Mouse (Mus musculus): Measurements from ENCODE around the gene Myo5c. TPM values are rescaled to one million over a fixed set of nuclear protein-coding genes. Genes with fewer than 3 reads are reported as not detected.

Gene Myo5c
- polyA plus RNA-seq, 1 experiment from 2014 or later = 5.5 TPM

- ATAC-seq = no peak
- Histone ChIP-seq H3K9ac (no peak overlapping the region), H3K27ac (no peak overlapping the region), H3K9me3 (no peaks in the 10 kb centered on the region), H3K4me1 (replicated peaks) (no peaks in the 10 kb centered on the region), H3K4me3 (replicated peaks) (no peak overlapping the region), H3K27me3 (replicated peaks) (no peaks in the 10 kb centered on the region), H3K36me3 (no peaks in the 10 kb centered on the region), H3K4me2 (replicated peaks) (no peak overlapping the region)
- WGBS = 79% methylated on average over 2 of the region's 2 CpGs
These were observed 71.2 kb downstream of the Myo5c start for GRCm38 (mm10) chr9:75303033-75303432.

GRCm38 (mm10) chr9:75303701-75304261, 72.0 kb downstream of the Myo5c start:
- H3K4me1 ChIP-seq (replicated peaks) = no peaks in the 10 kb centered on the region
- H3K27me3 ChIP-seq (replicated peaks) = no peaks in the 10 kb centered on the region
- 37% methylated on average over 16 of the region's 16 CpGs for WGBS
- no peak for ATAC-seq
- H3K9ac ChIP-seq = no peak overlapping the region
- H3K4me2 ChIP-seq (replicated peaks) = no peak overlapping the region
- no peaks in the 10 kb centered on the region for H3K36me3 ChIP-seq
- no peaks in the 10 kb centered on the region for H3K9me3 ChIP-seq
- no peak overlapping the region for H3K4me3 ChIP-seq (replicated peaks)
- no peak overlapping the region for H3K27ac ChIP-seq

GRCm38 (mm10) chr9:75304286-75304685, 72.5 kb downstream of the Myo5c start:
- no peaks in the 10 kb centered on the region for H3K4me1 ChIP-seq (replicated peaks)
- no peaks in the 10 kb centered on the region for H3K36me3 ChIP-seq
- H3K27me3 ChIP-seq (replicated peaks) = no peaks in the 10 kb centered on the region
- ATAC-seq = no peak
- H3K9ac ChIP-seq = no peak overlapping the region
- WGBS = 37% methylated on average over 7 of the region's 7 CpGs
- H3K4me2 ChIP-seq (replicated peaks) = no peak overlapping the region
- no peak overlapping the region for H3K4me3 ChIP-seq (replicated peaks)
- no peak overlapping the region for H3K27ac ChIP-seq
- no peaks in the 10 kb centered on the region for H3K9me3 ChIP-seq

GRCm38 (mm10) chr9:75306126-75306898, 74.5 kb downstream of the Myo5c start, which contains the start of gene Gnb5:
Gene Gnb5, plus strand, starts transcription at chr9:75306288.
- Histone ChIP-seq H3K9me3 (no peaks in the 10 kb centered on the region), H3K4me3 (replicated peaks) (no peak within 1 kb of the TSS), H3K36me3 (no peaks in the 10 kb centered on the region), H3K4me2 (replicated peaks) (no peak within 1 kb of the TSS), H3K9ac (no peak within 1 kb of the TSS), H3K27me3 (replicated peaks) (no peaks in the 10 kb centered on the region), H3K27ac (no peak within 1 kb of the TSS), H3K4me1 (replicated peaks) (no peaks in the 10 kb centered on the region)
- ATAC-seq = no peak
- WGBS = 84% methylated on average over 11 of the region's 11 CpGs

GRCm38 (mm10) chr9:75307015-75307414, 75.2 kb downstream of the Myo5c start:
- Histone ChIP-seq H3K9ac (no peak overlapping the region), H3K9me3 (no peaks in the 10 kb centered on the region), H3K27me3 (replicated peaks) (no peaks in the 10 kb centered on the region), H3K4me1 (replicated peaks) (no peaks in the 10 kb centered on the region), H3K4me2 (replicated peaks) (no peak overlapping the region), H3K27ac (no peak overlapping the region), H3K4me3 (replicated peaks) (no peak overlapping the region), H3K36me3 (no peaks in the 10 kb centered on the region)
- ATAC-seq = no peak
- WGBS = 91% methylated on average over 5 of the region's 5 CpGs

- Histone ChIP-seq H3K9me3 (no peaks in the 10 kb centered on the region), H3K4me2 (replicated peaks) (no peak overlapping the region), H3K9ac (no peak overlapping the region), H3K27me3 (replicated peaks) (no peaks in the 10 kb centered on the region), H3K27ac (no peak overlapping the region), H3K36me3 (no peaks in the 10 kb centered on the region), H3K4me3 (replicated peaks) (no peak overlapping the region), H3K4me1 (replicated peaks) (peaks cover 4% of the 10 kb centered on the region; the same call in 1 of the 2 replicates)
- 56% methylated on average over 5 of the region's 5 CpGs for WGBS
- ATAC-seq = no peak
These were observed 76.8 kb downstream of the Myo5c start for GRCm38 (mm10) chr9:75308621-75309020.

GRCm38 (mm10) chr9:75312008-75312407, 80.2 kb downstream of the Myo5c start:
- H3K9me3 ChIP-seq = no peaks in the 10 kb centered on the region
- no peak for ATAC-seq
- 22% methylated on average over 4 of the region's 4 CpGs for whole genome bisulfite sequencing
- H3K9ac ChIP-seq = no peak overlapping the region
- no peak overlapping the region for H3K4me2 ChIP-seq (replicated peaks)
- peaks cover 16% of the 10 kb centered on the region for H3K4me1 ChIP-seq (replicated peaks)
- H3K4me3 ChIP-seq (replicated peaks) = no peak overlapping the region
- H3K27me3 ChIP-seq (replicated peaks) = no peaks in the 10 kb centered on the region
- H3K36me3 ChIP-seq = no peaks in the 10 kb centered on the region
- H3K27ac ChIP-seq = no peak overlapping the region

- Histone ChIP-seq H3K4me1 (replicated peaks) (peaks cover 19% of the 10 kb centered on the region), H3K4me3 (replicated peaks) (peak overlapping the region; percentile 75), H3K9me3 (no peaks in the 10 kb centered on the region), H3K9ac (0 out of 2 replicates have a peak overlapping the region, but pooled peaks have one; percentile 67), H3K4me2 (replicated peaks) (peak overlapping the region; percentile 92), H3K36me3 (no peaks in the 10 kb centered on the region), H3K27me3 (replicated peaks) (no peaks in the 10 kb centered on the region), H3K27ac (0 out of 2 replicates have a peak overlapping the region, but pooled peaks have one; percentile 76)
- WGBS = 27% methylated on average over 11 of the region's 11 CpGs
- ATAC-seq = 0 out of 2 replicates have a peak, but pooled peaks have one; percentile 5
These were observed 81.5 kb downstream of the Myo5c start for GRCm38 (mm10) chr9:75313138-75313831.

GRCm38 (mm10) chr9:75313832-75314516, 82.2 kb downstream of the Myo5c start:
- Histone ChIP-seq H3K27me3 (replicated peaks) (no peaks in the 10 kb centered on the region), H3K4me3 (replicated peaks) (peak overlapping the region; percentile 75), H3K9me3 (no peaks in the 10 kb centered on the region), H3K4me2 (replicated peaks) (peak overlapping the region; percentile 92), H3K4me1 (replicated peaks) (peaks cover 19% of the 10 kb centered on the region), H3K36me3 (no peaks in the 10 kb centered on the region), H3K27ac (peak overlapping the region; percentile 76), H3K9ac (peak overlapping the region; percentile 67)
- WGBS = under 1% methylated on average over 52 of the region's 52 CpGs
- ATAC-seq = peak; percentile 90

GRCm38 (mm10) chr9:75314517-75315105, 82.8 kb downstream of the Myo5c start:
- H3K36me3 ChIP-seq = no peaks in the 10 kb centered on the region
- H3K9me3 ChIP-seq = no peaks in the 10 kb centered on the region
- H3K4me3 ChIP-seq (replicated peaks) = peak overlapping the region; percentile 75
- H3K4me2 ChIP-seq (replicated peaks) = peak overlapping the region; percentile 92
- peaks cover 19% of the 10 kb centered on the region for H3K4me1 ChIP-seq (replicated peaks)
- no peaks in the 10 kb centered on the region for H3K27me3 ChIP-seq (replicated peaks)
- 4% methylated on average over 22 of the region's 22 CpGs for WGBS
- peak overlapping the region; percentile 67 for H3K9ac ChIP-seq
- no peak for ATAC-seq
- H3K27ac ChIP-seq = peak overlapping the region; percentile 76

- ATAC-seq = no peak
- Histone ChIP-seq H3K4me3 (replicated peaks) (peak overlapping the region; percentile 75; the same call in 1 of the 2 replicates), H3K27me3 (replicated peaks) (no peaks in the 10 kb centered on the region), H3K9ac (no peak overlapping the region), H3K4me1 (replicated peaks) (peaks cover 19% of the 10 kb centered on the region), H3K4me2 (replicated peaks) (peak overlapping the region; percentile 92), H3K27ac (no peak overlapping the region), H3K9me3 (no peaks in the 10 kb centered on the region), H3K36me3 (no peaks in the 10 kb centered on the region)
- WGBS = 71% methylated on average over 3 of the region's 3 CpGs
These were observed 83.4 kb downstream of the Myo5c start for GRCm38 (mm10) chr9:75315238-75315637.

Data from intestine, embryonic 15.5 days (tissue).